Mouse (Mus musculus) forebrain, embryonic 11.5 days (tissue): ENCODE data around the gene Sh2d2a. TPM values are rescaled to one million over a fixed set of nuclear protein-coding genes. Genes with fewer than 3 reads are reported as not detected.

ENCODE experiments used
- ATAC-seq: fragments of 200-750 bp; cut with Nextera tagmentation; replicated peaks from 2 replicates; pipeline ENCODE4 v1.8.0; 2017; ENCODE audit warnings: moderate TSS enrichment; ENCODE audit not compliant: low FRiP score
- DNase-seq: peaks from one replicate; pipeline ENCODE4 v3.0.0-alpha.2; 2017; ENCODE audit warnings: low spot score
- H3K27ac ChIP-seq: fragments of 300-500 bp; sonication (generic); 2 replicates; pipeline ENCODE4 v1.5.1; 2014; ENCODE audit warnings: low read depth, low read length
- H3K27me3 ChIP-seq: fragments of 300-500 bp; sonication (generic); 2 replicates; pipeline ENCODE4 v1.6.1; 2014; ENCODE audit warnings: mild to moderate bottlenecking, low read length, mixed read lengths; ENCODE audit not compliant: control insufficient read depth, insufficient read depth
- H3K36me3 ChIP-seq: fragments of 300-500 bp; sonication (generic); 2 replicates; pipeline ENCODE4 v1.6.1; 2014; ENCODE audit warnings: mild to moderate bottlenecking, low read length, moderate library complexity, mixed read lengths; ENCODE audit not compliant: control insufficient read depth, insufficient read depth
- H3K4me1 ChIP-seq: fragments of 300-500 bp; sonication (generic); replicated peaks from 2 replicates; pipeline ENCODE4 v1.6.1; 2014; ENCODE audit warnings: low read length, mixed read lengths; ENCODE audit not compliant: control insufficient read depth, insufficient read depth
- H3K4me2 ChIP-seq: fragments of 300-500 bp; sonication (generic); 2 replicates; pipeline ENCODE4 v1.6.1; 2014; ENCODE audit warnings: low read depth, mild to moderate bottlenecking, low read length, moderate library complexity, mixed read lengths; ENCODE audit not compliant: severe bottlenecking
- H3K4me3 ChIP-seq: fragments of 300-500 bp; sonication (generic); 2 replicates; pipeline ENCODE4 v1.5.1; 2014; ENCODE audit warnings: low read depth, low read length
- H3K9ac ChIP-seq: fragments of 300-500 bp; sonication (generic); 2 replicates; pipeline ENCODE4 v1.6.1; 2014; ENCODE audit warnings: low read length
- H3K9me3 ChIP-seq: fragments of 300-500 bp; sonication (generic); 2 replicates; pipeline ENCODE4 v1.6.1; 2016; ENCODE audit warnings: low read length, mixed read lengths; ENCODE audit not compliant: control insufficient read depth
- WGBS: fragments of 180-500 bp; shearing (Covaris S2); extraction: QIAGEN DNeasy Blood & Tissue Kit; methylation state at CpG from one replicate; pipeline ENCODE4 v1.1.7; 2014; 5-methylcytosine and 5-hydroxymethylcytosine counted together
- polyA plus RNA-seq: library from polyadenylated mRNA; unstranded; fragments of >200 nt; fragmentation: Nextera tagmentation; extraction: Ambion mirVana; gene quantifications from 2 replicates; pipeline ENCODE4 v1.2.1, GENCODE M21; 2014

Gene Sh2d2a
- polyA plus RNA-seq: not detected in 2 replicates

DNA sequence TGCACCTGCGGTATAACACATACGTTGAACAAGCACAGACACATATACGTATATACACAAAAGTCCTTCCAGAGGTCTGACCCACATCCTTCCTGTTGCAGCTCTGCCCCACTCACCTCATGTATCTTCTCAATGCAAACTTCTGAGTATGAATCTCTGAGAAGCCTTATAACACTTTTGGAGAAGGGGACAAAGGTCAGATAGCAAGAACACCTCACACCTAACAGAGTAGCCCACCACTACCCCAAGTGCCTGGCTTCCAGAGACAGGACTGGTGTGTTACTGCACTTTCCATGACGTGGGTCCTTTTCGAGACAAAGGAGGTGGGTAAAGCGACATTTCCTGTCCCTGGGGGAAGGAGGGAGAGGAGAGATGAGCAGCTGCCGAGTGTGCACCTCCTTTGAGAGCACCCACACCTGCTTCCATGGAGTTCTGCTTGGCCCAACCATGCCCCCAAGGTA is at the start of gene Sh2d2a:
TSS of gene Sh2d2a (plus strand) at position 106 of the 461 bp plus-strand sequence.
- 81% methylated on average over 7 of the region's 7 CpGs for WGBS
- H3K9me3 ChIP-seq: no peaks in the 10 kb centered on the region
- H3K4me2 ChIP-seq: no peak within 1 kb of the TSS
- no peak within 1 kb of the TSS for H3K9ac ChIP-seq
- DNase-seq (no peak), ATAC-seq (no peak)
- no peak within 1 kb of the TSS for H3K4me3 ChIP-seq
- no peak within 1 kb of the TSS for H3K27ac ChIP-seq
- H3K36me3 ChIP-seq: no peaks in the 10 kb centered on the region
- no peaks in the 10 kb centered on the region for H3K27me3 ChIP-seq
- no peaks in the 10 kb centered on the region for H3K4me1 ChIP-seq

DNA sequence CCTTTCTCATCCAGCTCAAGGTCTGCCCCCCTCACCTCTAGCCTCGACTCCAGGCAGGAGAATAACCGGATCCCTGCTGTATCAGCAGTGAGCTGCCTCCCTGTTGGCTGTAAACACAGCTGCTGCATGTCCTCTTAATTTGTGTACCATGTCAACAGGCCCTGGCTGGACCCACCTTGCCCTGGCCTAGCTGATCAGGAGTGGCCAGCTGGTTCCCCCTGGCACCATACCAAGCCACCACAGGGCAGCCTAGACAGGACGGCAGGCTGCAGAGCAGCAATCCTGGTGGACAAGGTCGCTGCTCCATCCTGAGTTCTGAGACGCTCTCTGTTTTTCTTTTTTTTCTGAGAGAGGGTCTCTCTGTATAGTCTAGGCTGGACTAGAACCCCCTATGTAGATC is 44.9 kb upstream of the Sh2d2a start:
- no peak overlapping the region for H3K9ac ChIP-seq
- no peak overlapping the region for H3K27ac ChIP-seq
- no peaks in the 10 kb centered on the region for H3K36me3 ChIP-seq
- no peak for ATAC-seq
- H3K4me1 ChIP-seq: peaks cover 5% of the 10 kb centered on the region
- H3K9me3 ChIP-seq: no peaks in the 10 kb centered on the region
- no peak overlapping the region for H3K4me3 ChIP-seq
- no peak for DNase-seq
- WGBS: 64% methylated on average over 5 of the region's 5 CpGs
- no peak overlapping the region for H3K4me2 ChIP-seq
- H3K27me3 ChIP-seq: peaks cover 47% of the 10 kb centered on the region

DNA sequence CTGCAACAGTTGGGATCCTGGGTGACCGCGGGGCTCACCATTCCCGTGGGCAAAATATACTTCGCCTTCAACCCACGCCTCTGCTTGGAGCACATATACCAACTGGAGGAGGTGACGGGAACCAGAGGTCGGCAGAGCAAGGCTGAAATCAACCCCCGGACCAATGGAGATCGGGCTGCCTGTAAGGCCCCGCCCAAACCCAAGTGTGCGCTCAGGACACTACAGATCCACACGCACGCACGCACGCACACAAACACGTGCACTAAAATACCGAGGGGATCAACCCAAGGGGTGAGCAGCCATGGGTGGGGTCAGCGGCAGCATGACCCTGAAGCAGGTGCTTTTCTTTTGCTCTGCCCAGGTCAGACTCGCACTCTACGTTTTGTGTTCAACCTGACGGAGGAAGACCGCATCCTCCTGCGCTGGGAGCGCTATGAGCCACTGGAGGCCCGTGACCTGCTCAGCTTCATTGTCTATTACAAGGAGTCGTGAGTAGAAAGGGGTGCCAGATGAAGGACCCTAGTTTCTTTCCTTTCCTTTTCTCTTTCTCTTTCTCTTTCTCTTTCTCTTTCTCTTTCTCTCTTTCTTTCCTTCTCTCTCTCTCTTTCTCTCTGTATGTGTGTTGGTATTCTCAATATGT is 42.4 kb upstream of the Sh2d2a start:
- Histone ChIP-seq H3K4me2 (peak overlapping the region; percentile 42; the same call in 1 of the 2 replicates), H3K27me3 (peaks cover 37% of the 10 kb centered on the region), H3K36me3 (no peaks in the 10 kb centered on the region), H3K9ac (no peak overlapping the region), H3K9me3 (no peaks in the 10 kb centered on the region), H3K4me1 (peaks cover 5% of the 10 kb centered on the region; the same call in 1 of the 2 replicates), H3K4me3 (peak overlapping the region; percentile 14; the same call in 1 of the 2 replicates), H3K27ac (no peak overlapping the region)
- ATAC-seq: no peak
- WGBS: 4% methylated on average over 26 of the region's 26 CpGs
- no peak for DNase-seq

DNA sequence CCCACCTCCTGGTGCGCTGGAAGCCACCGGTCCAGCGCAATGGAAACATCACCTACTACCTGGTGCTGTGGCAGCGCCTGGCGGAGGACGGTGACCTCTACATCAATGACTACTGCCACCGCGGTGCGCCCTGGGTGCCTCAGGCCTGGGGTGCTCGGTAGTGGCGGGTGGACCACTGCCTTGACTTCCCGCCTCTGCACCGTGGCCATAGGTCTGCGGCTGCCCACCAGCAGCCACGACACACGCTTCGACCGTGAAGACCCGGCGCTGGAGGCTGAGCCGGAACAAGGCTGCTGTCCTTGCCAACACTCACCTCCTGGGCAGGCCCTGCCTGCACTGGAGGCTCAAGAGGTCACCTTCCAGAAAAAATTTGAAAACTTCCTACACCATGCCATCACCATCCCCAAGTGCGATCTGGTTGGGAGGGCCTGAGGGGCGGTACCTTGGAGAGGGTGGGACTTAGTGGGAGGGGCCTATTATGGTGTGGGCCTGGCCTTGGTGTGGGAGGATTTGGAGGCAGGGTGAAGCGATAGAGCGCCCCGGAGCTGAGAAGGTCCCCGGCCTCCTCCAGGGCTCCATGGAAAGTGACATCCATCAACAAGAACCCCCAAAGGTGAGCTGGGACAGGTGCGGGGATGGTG is 37.1 kb upstream of the Sh2d2a start:
- Histone ChIP-seq H3K4me3 (peak overlapping the region; percentile 11; the same call in 1 of the 2 replicates), H3K27ac (no peak overlapping the region), H3K4me1 (peaks cover 4% of the 10 kb centered on the region; the same call in 1 of the 2 replicates), H3K9ac (no peak overlapping the region), H3K4me2 (peak overlapping the region; percentile 42), H3K36me3 (no peaks in the 10 kb centered on the region), H3K9me3 (no peaks in the 10 kb centered on the region), H3K27me3 (peaks cover 41% of the 10 kb centered on the region)
- WGBS: 2% methylated on average over 28 of the region's 28 CpGs
- no peak for DNase-seq
- peak; percentile 42 for ATAC-seq

DNA sequence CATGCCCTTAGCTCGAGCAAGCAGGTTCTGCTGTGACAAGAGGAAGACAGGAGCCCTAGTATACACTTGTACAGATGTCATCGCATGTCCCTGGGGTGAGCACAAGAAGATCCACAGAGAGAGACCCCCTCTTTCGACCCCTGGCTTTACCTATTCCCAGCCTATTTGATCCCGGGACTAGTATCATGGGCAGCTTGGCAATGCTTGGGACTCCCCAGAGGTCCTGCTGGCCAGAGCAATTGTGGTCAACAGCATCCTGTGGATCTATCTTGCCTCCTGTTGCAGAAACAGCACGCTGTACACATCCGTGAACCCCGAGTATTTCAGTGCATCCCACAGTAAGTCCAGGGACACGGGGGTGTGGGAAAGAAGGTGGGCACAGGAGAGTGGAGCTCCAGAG is 35.3 kb upstream of the Sh2d2a start:
- 84% methylated on average over 8 of the region's 8 CpGs for WGBS
- ATAC-seq (no peak), DNase-seq (no peak)
- Histone ChIP-seq H3K4me2 (no peak overlapping the region), H3K4me1 (peaks cover 4% of the 10 kb centered on the region; the same call in 1 of the 2 replicates), H3K36me3 (no peaks in the 10 kb centered on the region), H3K27me3 (peaks cover 34% of the 10 kb centered on the region), H3K4me3 (no peak overlapping the region), H3K27ac (no peak overlapping the region), H3K9ac (no peak overlapping the region), H3K9me3 (no peaks in the 10 kb centered on the region)

DNA sequence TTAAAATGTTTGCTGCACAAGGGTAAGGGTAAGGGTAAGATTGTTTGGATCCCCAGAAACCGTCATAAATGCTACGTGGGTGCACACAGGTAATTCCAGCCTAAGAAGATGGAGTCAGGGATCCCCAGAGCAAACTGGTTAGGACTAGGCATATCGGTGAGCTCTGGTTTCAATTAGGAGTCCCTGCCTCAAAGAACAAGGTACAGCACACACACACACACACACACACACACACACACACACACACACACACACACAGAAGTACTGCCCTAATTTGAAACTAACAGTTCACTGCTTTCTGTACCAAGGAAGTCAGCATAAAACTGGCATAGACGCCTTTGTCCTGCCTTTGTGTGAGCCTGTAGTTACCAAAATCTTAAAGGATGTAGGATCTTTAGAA is 34.1 kb upstream of the Sh2d2a start:
- Histone ChIP-seq H3K27ac (no peak overlapping the region), H3K4me2 (no peak overlapping the region), H3K27me3 (peaks cover 34% of the 10 kb centered on the region), H3K9ac (no peak overlapping the region), H3K36me3 (no peaks in the 10 kb centered on the region), H3K4me3 (no peak overlapping the region), H3K4me1 (peaks cover 4% of the 10 kb centered on the region; the same call in 1 of the 2 replicates), H3K9me3 (no peaks in the 10 kb centered on the region)
- 82% methylated on average over 4 of the region's 4 CpGs for WGBS
- DNase-seq (no peak), ATAC-seq (no peak)

DNA sequence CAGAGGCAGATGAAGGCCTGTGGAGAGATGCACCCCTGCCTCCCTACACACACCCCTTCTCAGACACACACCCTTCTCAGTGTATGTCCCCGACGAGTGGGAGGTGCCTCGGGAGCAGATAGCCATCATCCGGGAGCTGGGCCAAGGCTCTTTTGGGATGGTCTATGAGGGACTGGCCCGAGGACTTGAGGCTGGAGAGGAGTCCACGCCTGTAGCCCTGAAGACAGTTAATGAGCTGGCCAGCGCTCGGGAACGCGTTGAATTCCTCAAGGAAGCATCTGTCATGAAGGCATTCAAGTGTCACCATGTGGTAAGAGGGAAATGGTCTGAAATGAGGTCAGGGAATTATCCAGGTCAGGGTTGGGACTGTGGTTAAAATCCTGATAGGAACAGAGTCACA is 33.7 kb upstream of the Sh2d2a start:
- Histone ChIP-seq H3K36me3 (no peaks in the 10 kb centered on the region), H3K9me3 (no peaks in the 10 kb centered on the region), H3K4me1 (peaks cover 4% of the 10 kb centered on the region; the same call in 1 of the 2 replicates), H3K4me3 (no peak overlapping the region), H3K27ac (no peak overlapping the region), H3K4me2 (no peak overlapping the region), H3K9ac (no peak overlapping the region), H3K27me3 (peaks cover 34% of the 10 kb centered on the region)
- ATAC-seq (no peak), DNase-seq (no peak)
- WGBS: 72% methylated on average over 10 of the region's 10 CpGs

DNA sequence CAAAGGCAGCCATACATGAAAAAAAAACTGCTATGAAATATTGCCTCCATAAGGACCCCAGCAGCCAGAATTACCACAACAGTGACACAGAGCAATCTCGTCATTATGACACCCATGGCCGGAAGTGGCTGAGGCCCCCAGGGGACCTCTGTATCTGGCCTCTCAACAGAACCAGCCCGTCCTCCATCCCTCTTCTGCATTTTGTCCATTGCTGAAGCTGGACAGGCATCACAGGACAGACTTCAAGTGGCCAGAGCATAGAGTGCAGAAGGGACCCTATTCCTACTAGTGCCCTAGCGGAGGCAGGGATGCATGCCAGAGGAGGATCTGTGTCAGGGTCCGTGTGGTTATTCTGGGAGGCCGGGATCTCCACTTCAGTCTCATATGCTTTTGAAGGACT is 30.4 kb upstream of the Sh2d2a start:
- WGBS: 63% methylated on average over 6 of the region's 6 CpGs
- H3K27ac ChIP-seq: no peak overlapping the region

More for the DNA sequence above, 30.4 kb upstream of the Sh2d2a start:
- ATAC-seq (no peak), DNase-seq (no peak)
- no peak overlapping the region for H3K4me3 ChIP-seq
- no peaks in the 10 kb centered on the region for H3K36me3 ChIP-seq
- no peaks in the 10 kb centered on the region for H3K4me1 ChIP-seq
- H3K9ac ChIP-seq: no peak overlapping the region
- H3K4me2 ChIP-seq: no peak overlapping the region
- H3K9me3 ChIP-seq: no peaks in the 10 kb centered on the region
- peaks cover 5% of the 10 kb centered on the region for H3K27me3 ChIP-seq
